Mouse (Mus musculus) T-helper 1 cell (primary cell): ENCODE data around the gene Nr1d1.

Experiments
- in situ Hi-C: fragments of 300-600 bp; cut with MboI, MseI; formaldehyde crosslinking; loops from one replicate; pipeline ENCODE4 v1.15.1; 2025; ENCODE audit warnings: high pct_unique_total_duplicates

Gene Nr1d1

GRCm38 (mm10) chr11:98788550-98789218 lies 13.6 kb upstream of the Nr1d1 start:
- in situ Hi-C loops: loop anchor here (10.0 kb wide), 1 partner anchor 1616 kb away; no protein-coding TSS in a partner anchor

DNA sequence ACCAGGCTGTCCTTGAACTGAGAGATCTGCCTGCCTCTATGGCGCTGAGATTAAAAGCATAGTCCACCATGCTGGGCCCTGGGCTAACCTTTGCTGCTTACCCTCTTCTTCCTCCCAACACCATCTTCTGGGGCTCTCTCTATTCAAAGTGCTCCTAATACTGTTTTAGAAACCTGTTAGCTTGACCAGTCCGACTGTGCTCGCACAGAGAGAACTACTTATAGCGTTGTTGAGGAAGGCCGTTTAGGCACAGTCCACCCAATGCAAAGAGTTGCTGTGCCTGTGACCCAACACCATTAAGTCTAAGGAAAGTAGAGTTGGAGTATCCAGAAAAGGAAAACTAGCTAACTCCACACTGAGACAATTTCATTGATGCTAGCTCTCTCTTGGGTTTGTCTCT lies 13.0 kb upstream of the Nr1d1 start:
- in situ Hi-C loops: loop anchor here (10.0 kb wide), 1 partner anchor 1617 kb away; no protein-coding TSS in a partner anchor

- in situ Hi-C loops: loop anchor here (10.0 kb wide), 1 partner anchor 1617 kb away; no protein-coding TSS in a partner anchor
Observed at GRCm38 (mm10) chr11:98787691-98788090, 12.6 kb upstream of the Nr1d1 start.

- in situ Hi-C loops: loop anchor here (10.0 kb wide), 1 partner anchor 1618 kb away; no protein-coding TSS in a partner anchor
Observed at GRCm38 (mm10) chr11:98787229-98787628, 12.1 kb upstream of the Nr1d1 start.

DNA sequence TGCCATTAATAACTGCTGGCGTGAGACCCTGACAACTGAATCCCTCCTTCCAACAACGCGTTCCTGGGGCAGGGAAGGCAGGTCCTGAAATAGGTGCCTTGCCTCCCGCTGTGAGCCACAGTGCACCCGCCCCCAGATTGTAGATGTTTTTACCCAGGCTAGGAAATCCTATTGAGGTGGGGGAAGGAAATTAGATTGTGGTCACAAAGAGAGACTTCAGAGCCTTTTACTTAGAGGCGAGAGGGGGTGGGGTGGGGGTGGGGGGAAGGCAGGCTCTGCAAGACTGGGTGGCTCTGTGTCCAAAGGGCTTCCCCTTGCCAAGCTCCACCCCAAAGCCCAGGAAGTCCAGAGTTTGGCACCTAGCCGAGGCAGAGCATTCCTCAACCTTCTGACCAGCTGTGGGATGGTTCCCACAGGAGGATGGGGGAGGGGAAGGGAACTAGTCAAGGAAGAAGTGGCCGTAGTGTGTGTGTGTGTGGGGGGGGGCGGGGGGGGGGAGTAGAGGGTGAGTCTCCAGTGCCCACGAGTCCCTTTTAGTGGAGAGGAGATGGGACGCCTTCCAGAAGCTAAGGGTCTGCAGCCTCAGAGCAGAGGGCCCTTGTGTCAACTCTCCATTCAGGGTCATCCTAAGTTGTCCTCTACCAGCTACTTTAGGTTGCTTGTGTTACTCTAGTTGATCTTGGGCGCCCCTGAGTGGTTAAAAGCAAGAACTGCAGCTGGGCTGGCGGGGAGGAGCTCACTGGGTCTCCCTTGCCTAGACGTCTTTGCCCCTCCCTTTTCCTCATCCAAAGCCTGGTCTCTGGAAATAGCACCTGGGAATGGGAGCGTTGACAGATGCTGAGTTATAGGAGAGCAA lies 11.5 kb upstream of the Nr1d1 start:
- in situ Hi-C loops: loop anchor here (10.0 kb wide), 1 partner anchor 1618 kb away; no protein-coding TSS in a partner anchor

GRCm38 (mm10) chr11:98785772-98786281 lies 10.7 kb upstream of the Nr1d1 start:
- in situ Hi-C loops: loop anchor here (10.0 kb wide), 1 partner anchor 1619 kb away; no protein-coding TSS in a partner anchor

GRCm38 (mm10) chr11:98785214-98785613 lies 10.1 kb upstream of the Nr1d1 start:
- in situ Hi-C loops: loop anchor here (10.0 kb wide), 1 partner anchor 1620 kb away; no protein-coding TSS in a partner anchor

- in situ Hi-C loops: loop anchor here (5.0 to 10.0 kb wide), 2 partner anchors 37 to 1621 kb away; no protein-coding TSS in a partner anchor
Observed at GRCm38 (mm10) chr11:98784139-98784538, 9.0 kb upstream of the Nr1d1 start.

- in situ Hi-C loops: loop anchor here (5.0 to 10.0 kb wide), 2 partner anchors 36 to 1622 kb away; no protein-coding TSS in a partner anchor
Observed at GRCm38 (mm10) chr11:98783236-98783696, 8.1 kb upstream of the Nr1d1 start.

GRCm38 (mm10) chr11:98782651-98783235 lies 7.6 kb upstream of the Nr1d1 start:
- in situ Hi-C loops: loop anchor here (5.0 to 10.0 kb wide), 2 partner anchors 35 to 1622 kb away; no protein-coding TSS in a partner anchor

- in situ Hi-C loops: loop anchor here (5.0 to 10.0 kb wide), 2 partner anchors 35 to 1623 kb away; no protein-coding TSS in a partner anchor
Observed at GRCm38 (mm10) chr11:98781851-98782512, 6.8 kb upstream of the Nr1d1 start.

- in situ Hi-C loops: loop anchor here (5.0 kb wide), 1 partner anchor 76 kb away; the partner anchor contains the start of gene Csf3
Observed at GRCm38 (mm10) chr11:98777888-98778287, 2.8 kb upstream of the Nr1d1 start.

GRCm38 (mm10) chr11:98776843-98777590 lies 1.9 kb upstream of the Nr1d1 start:
- in situ Hi-C loops: loop anchor here (5.0 kb wide), 1 partner anchor 75 kb away; the partner anchor contains the start of gene Csf3

- in situ Hi-C loops: loop anchor here (5.0 kb wide), 1 partner anchor 74 kb away; the partner anchor contains the start of gene Csf3
Observed at GRCm38 (mm10) chr11:98776052-98776764, 1.1 kb upstream of the Nr1d1 start.

DNA sequence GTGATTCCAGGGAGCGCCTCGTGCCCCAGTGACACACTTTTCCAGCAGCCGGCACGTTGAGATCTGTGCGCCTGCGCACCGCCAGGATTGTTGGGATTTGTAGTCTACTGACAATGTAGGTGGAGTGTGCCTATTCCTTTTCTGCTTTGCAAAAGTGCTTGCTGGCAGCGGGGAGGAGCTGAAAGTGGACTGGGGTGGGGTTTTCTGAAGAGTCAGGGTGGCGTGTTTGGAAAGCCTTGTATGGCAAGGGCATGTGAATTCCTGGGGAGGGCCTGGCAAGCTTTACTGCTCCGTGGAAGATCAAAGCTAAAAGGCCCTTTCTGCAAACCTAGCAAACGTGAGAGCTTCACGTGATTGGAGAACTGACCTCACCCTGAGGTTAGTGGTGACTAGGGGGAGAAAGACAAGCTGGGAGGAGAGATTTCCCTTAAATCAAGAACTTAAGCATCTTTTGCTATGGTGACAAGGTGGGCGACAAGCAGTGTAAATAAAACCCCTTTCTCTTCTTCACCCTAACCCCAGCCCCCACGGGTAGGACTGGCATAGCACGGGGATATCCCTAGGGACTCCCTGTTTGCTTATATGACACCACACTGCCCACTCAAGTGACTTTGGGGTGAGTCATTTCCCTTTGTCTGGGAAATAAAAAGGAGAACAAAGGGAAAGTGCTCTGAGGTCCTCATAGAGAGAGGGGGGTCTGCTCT lies 367 bp upstream of the Nr1d1 start:
- in situ Hi-C loops: loop anchor here (5.0 kb wide), 1 partner anchor 73 kb away; the partner anchor contains the start of gene Csf3

DNA sequence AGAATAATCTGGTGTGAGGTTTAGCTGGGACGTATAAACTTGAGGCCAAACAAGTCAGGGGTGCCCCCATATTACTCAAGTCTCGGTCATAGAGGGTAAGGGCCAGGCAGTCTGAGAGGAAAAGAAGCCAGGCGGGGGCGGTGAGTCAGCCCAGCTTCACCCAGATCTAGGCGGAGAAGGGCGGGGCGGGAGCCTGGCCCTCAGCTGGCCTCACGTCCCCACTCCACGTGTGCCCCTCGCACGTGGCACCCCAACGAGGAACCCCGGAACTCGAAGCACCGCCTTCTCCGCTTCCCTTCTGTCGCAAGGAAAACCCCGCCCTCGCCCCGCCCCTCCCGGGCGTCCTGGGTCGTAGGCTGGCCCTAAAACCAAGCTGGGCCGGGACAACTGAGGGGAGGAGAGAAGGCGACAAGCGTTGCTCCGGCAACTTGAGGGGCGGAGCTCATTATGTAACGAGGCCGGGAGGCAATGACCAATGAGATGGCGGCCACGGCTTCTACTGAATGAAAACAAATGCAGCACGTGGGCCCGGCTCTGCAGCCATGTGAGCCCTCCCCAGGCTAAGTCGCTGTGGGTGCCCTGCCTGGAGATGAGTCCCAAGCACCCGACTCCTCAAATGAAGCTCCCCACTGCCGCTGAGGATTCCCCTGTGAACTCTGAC lies 1.4 kb downstream of the Nr1d1 start:
- in situ Hi-C loops: no loop called here

DNA sequence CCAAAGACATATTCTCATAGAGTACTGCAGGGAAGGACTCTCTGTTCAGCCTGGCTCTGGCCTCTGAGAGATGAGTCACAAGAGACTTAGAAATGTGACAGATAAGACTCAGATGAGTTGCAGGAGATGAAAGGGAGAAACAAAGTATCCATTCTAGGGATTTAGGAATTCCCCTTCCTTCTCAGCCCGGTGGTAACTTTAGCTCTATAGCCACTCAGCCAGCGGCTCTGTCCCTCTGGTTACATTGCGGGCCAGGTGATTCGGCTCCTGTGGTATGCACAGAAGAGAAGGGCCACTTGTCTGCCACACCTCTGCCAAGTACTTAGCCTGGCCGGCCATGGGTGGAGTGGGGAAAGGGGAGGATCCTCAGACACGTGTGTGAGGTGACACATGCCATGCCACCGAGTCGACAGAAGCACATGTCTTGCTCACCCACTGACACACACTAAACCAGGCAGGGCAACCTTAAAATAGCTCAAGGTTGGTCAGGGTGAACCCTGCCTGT lies 2.4 kb downstream of the Nr1d1 start:
- in situ Hi-C loops: no loop called here
